Mouse (Mus musculus) myocyte (in vitro differentiated cells): ENCODE measurements around the gene Rcan2. TPM values are rescaled to one million over a fixed set of nuclear protein-coding genes. Genes with fewer than 3 reads are reported as not detected.

Source experiments
- H3K27me3 ChIP-seq: one replicate; pipeline ENCODE4 v1.6.1; 2011; ENCODE audit not compliant: control insufficient read depth, insufficient read depth, insufficient read length
- H3K36me3 ChIP-seq: one replicate; pipeline ENCODE4 v1.6.1; 2011; ENCODE audit not compliant: control insufficient read depth, insufficient read depth
- H3K4me2 ChIP-seq: one replicate; pipeline ENCODE4 v1.6.1; 2011; ENCODE audit warnings: low read depth, control low read depth
- H3K4me3 ChIP-seq: one replicate; pipeline ENCODE4 v1.5.1; 2011; ENCODE audit warnings: mild to moderate bottlenecking, control low read depth, moderate library complexity
- H3K79me2 ChIP-seq: one replicate; pipeline ENCODE4 v1.6.1; 2011; ENCODE audit not compliant: control insufficient read depth, insufficient read depth
- H3ac ChIP-seq: one replicate; pipeline ENCODE4 v1.6.1; 2011; ENCODE audit not compliant: control insufficient read depth, insufficient read length
- CEBPB ChIP-seq: IDR thresholded peaks from 2 replicates; pipeline ENCODE4 v1.6.1; 2011; ENCODE audit warnings: mild to moderate bottlenecking, moderate library complexity; ENCODE audit not compliant: poor library complexity, insufficient read depth, severe bottlenecking
- E2F4 ChIP-seq: IDR thresholded peaks from one replicate; pipeline ENCODE4 v1.6.1; 2011; ENCODE audit warnings: mild to moderate bottlenecking, control low read depth, moderate library complexity; ENCODE audit not compliant: insufficient read depth
- MAX ChIP-seq: IDR thresholded peaks from one replicate; pipeline ENCODE4 v1.6.1; 2011; ENCODE audit warnings: low read depth, mild to moderate bottlenecking, control low read depth
- MYOD1 ChIP-seq, 3 experiments: IDR thresholded peaks; one replicate each; pipeline ENCODE4 v1.6.1; 2011; ENCODE audit warnings: control low read depth in 2 of 3, low read depth in 2 of 3, mild to moderate bottlenecking in 2 of 3, moderate library complexity in 1 of 3; ENCODE audit not compliant: insufficient read length in 2 of 3, control insufficient read depth in 1 of 3
- MYOG ChIP-seq, 3 experiments: IDR thresholded peaks; one replicate each; pipeline ENCODE4 v1.6.1; 2011; ENCODE audit warnings: control low read depth in 2 of 3, low read depth in 2 of 3, mild to moderate bottlenecking in 2 of 3; ENCODE audit not compliant: insufficient read length in 2 of 3, control insufficient read depth in 1 of 3, insufficient read depth in 1 of 3
- POLR2A ChIP-seq: IDR thresholded peaks from one replicate; pipeline ENCODE4 v1.6.1; 2011; ENCODE audit warnings: low read depth, mild to moderate bottlenecking, control low read depth, moderate library complexity; ENCODE audit not compliant: insufficient read length
- POLR2AphosphoS2 ChIP-seq: IDR thresholded peaks from one replicate; pipeline ENCODE4 v1.6.1; 2011; ENCODE audit warnings: low read depth, control low read depth; ENCODE audit not compliant: insufficient read length
- REST ChIP-seq: IDR thresholded peaks from one replicate; pipeline ENCODE4 v1.6.1; 2011; ENCODE audit warnings: mild to moderate bottlenecking, control low read depth, moderate library complexity; ENCODE audit not compliant: insufficient read depth, insufficient read length
- SRF ChIP-seq: IDR thresholded peaks from one replicate; pipeline ENCODE4 v1.6.1; 2011; ENCODE audit warnings: low read depth; ENCODE audit not compliant: control insufficient read depth, insufficient read length
- TCF12 ChIP-seq: IDR thresholded peaks from one replicate; pipeline ENCODE4 v1.6.1; 2011; ENCODE audit warnings: mild to moderate bottlenecking, control low read depth; ENCODE audit not compliant: poor library complexity, insufficient read depth, severe bottlenecking
- TCF3 ChIP-seq: IDR thresholded peaks from one replicate; pipeline ENCODE4 v1.6.1; 2011; ENCODE audit warnings: low read depth, control low read depth; ENCODE audit not compliant: insufficient read length
- USF1 ChIP-seq: IDR thresholded peaks from one replicate; pipeline ENCODE4 v1.6.1; 2011; ENCODE audit warnings: low read depth, mild to moderate bottlenecking, control low read depth, moderate library complexity
- polyA plus RNA-seq: library from polyadenylated mRNA; unstranded; fragments of >200 nt; fragmentation: generic; extraction: Trizol; gene quantifications from one replicate; pipeline ENCODE4 v1.2.1, GENCODE M21; 2012; ENCODE audit warnings: missing spikeins

Gene Rcan2
- polyA plus RNA-seq, 1 experiment, result 2.0 TPM

DNA sequence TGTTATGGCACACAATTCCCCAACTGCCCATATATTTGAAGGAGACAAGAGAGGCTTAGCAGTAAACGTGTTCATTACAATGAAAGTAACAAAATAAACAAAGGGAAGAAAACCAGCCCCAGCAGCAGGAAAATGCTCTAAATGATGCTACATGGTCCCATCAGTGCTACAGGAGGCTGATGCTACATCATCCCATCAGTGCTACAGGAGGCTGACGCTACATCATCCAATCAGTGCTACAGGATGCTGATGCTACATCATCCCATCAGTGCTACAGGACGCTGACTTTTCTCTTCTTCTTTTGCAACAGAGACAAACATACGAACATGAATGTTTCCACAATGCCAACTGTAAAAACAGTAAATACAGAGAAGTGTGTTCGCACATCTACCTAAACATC lies 73.3 kb downstream of the Rcan2 start:
- TF ChIP-seq USF1, result no peak
- TF ChIP-seq E2F4, result no peak
- Histone ChIP-seq H3K27me3 (no peaks in the 10 kb centered on the region), H3K4me3 (no peak overlapping the region), H3ac (no peak overlapping the region), H3K79me2 (no peaks in the 10 kb centered on the region), H3K4me2 (no peak overlapping the region), H3K36me3 (no peaks in the 10 kb centered on the region)

DNA sequence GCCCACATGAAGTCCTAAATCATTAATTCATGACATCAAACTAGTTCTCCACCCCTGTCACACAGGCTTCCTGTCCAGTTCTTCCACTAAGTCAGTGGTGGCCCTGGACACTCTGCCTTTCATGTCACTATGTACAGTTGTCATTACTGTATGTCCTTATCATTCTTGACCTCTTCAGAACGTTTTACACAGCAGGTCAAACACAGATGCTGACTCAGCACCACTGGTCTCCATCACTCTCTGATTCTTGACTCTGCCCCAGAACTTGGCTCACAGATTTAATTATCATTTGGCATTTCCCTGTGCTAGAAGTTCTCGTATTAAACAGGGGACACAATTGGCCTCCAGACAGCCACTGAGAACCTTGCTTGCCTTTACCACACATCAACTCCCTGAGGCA lies 76.3 kb downstream of the Rcan2 start:
- Histone ChIP-seq H3K27me3 (no peaks in the 10 kb centered on the region), H3ac (no peak overlapping the region), H3K4me3 (no peak overlapping the region), H3K79me2 (no peaks in the 10 kb centered on the region), H3K4me2 (no peak overlapping the region), H3K36me3 (no peaks in the 10 kb centered on the region)
- TF ChIP-seq REST, result no peak
- TF ChIP-seq MYOD1 (IDR thresholded peaks at IDR 0.05; ENCODE audit: control insufficient read depth in 1 of 3, insufficient read length in 2 of 3, low read depth in 2 of 3), result no peak
- TF ChIP-seq TCF12, result no peak
- no peak for TF ChIP-seq E2F4
- no peak for TF ChIP-seq CEBPB
- TF ChIP-seq SRF, result no peak
- TF ChIP-seq TCF3, result no peak
- TF ChIP-seq POLR2AphosphoS2, result no peak
- TF ChIP-seq POLR2A, result no peak
- TF ChIP-seq MAX, result no peak
- TF ChIP-seq USF1, result no peak
- TF ChIP-seq MYOG (IDR thresholded peaks at IDR 0.05; ENCODE audit: control insufficient read depth in 1 of 3, insufficient read depth in 1 of 3, insufficient read length in 2 of 3, low read depth in 2 of 3), result no peak

DNA sequence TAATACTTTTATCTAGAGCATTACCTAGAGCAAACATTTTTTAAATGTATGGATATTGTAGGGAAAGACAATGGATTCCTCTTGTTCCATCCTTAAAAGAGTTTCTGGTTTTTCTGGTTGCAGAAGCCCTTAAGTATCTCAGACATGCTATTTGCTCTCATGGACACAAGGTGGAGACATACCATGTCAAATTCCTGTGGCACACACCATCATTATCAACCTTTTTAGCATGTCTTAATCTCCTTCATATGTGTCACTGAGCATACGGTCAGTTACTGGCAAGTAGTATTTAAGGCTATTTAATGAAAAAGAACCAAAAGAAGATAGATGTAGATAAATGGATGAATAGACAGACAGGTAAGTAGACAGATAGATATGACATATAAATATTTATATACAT lies 81.9 kb downstream of the Rcan2 start:
- H3K4me2 ChIP-seq, result no peak overlapping the region
- H3K4me3 ChIP-seq, result no peak overlapping the region
- H3ac ChIP-seq, result no peak overlapping the region
- H3K79me2 ChIP-seq, result no peaks in the 10 kb centered on the region
- H3K27me3 ChIP-seq, result no peaks in the 10 kb centered on the region
- TF ChIP-seq MYOG (IDR thresholded peaks at IDR 0.05; ENCODE audit: control insufficient read depth in 1 of 3, insufficient read depth in 1 of 3, insufficient read length in 2 of 3, low read depth in 2 of 3), result no peak
- TF ChIP-seq POLR2AphosphoS2, result no peak
- no peak for TF ChIP-seq MAX
- no peak for TF ChIP-seq TCF3
- TF ChIP-seq CEBPB, result no peak
- TF ChIP-seq POLR2A, result no peak
- TF ChIP-seq E2F4, result no peak
- TF ChIP-seq SRF, result no peak
- TF ChIP-seq TCF12, result no peak
- TF ChIP-seq REST, result no peak
- no peak for TF ChIP-seq USF1
- TF ChIP-seq MYOD1 (IDR thresholded peaks at IDR 0.05; ENCODE audit: control insufficient read depth in 1 of 3, insufficient read length in 2 of 3, low read depth in 2 of 3), result no peak
- H3K36me3 ChIP-seq, result no peaks in the 10 kb centered on the region

DNA sequence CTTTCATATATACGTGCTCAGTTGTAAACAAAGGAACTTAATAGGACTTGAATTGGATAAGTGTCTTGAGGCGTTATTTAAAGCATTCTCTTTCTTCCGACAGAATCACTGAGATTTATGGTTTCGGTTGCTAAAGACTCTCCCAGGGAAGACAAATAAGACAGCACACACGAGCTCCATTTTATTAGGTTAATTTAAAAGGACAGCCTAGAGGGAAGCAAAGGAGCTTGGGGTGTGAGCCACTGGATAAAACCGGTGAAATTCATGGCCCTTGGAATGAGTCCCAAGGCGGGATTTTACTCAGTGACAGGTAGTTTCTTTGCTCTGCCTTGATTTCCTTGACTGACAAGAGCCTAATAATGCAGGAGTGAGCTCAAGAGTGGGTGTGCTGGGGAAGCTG lies 85.1 kb downstream of the Rcan2 start:
- H3K4me2 ChIP-seq, result no peak overlapping the region
- H3K4me3 ChIP-seq, result no peak overlapping the region
- no peak overlapping the region for H3ac ChIP-seq
- TF ChIP-seq TCF3 (no peak), TCF12 (no peak), REST (no peak), E2F4 (no peak), POLR2A (no peak), MAX (no peak), MYOG (IDR thresholded peaks at IDR 0.05; ENCODE audit: control insufficient read depth in 1 of 3, insufficient read depth in 1 of 3, insufficient read length in 2 of 3, low read depth in 2 of 3) (no peak), CEBPB (no peak), POLR2AphosphoS2 (no peak), USF1 (no peak), SRF (no peak), MYOD1 (IDR thresholded peaks at IDR 0.05; ENCODE audit: control insufficient read depth in 1 of 3, insufficient read length in 2 of 3, low read depth in 2 of 3) (no peak)
- H3K36me3 ChIP-seq, result no peaks in the 10 kb centered on the region
- H3K79me2 ChIP-seq, result no peaks in the 10 kb centered on the region
- no peaks in the 10 kb centered on the region for H3K27me3 ChIP-seq

DNA sequence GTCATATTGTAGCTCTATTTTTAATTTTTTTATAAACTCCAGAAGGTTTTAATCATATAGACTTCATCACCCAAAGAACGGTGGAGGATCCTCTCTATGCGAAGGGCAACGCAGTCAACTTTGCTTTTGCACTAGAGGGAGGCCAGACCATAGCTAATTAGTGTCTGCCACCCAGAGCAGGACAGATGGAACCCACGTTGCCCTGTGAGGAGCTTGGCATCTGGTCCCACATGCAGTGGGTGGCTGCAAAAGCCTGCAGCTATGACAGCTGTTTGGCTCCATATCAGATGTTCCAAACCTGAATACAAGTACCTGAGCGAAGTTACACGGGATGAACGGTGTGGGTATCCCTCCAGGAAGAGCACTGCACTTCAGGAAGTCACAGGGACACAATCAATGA lies 86.8 kb downstream of the Rcan2 start:
- Histone ChIP-seq H3K36me3 (no peaks in the 10 kb centered on the region), H3K4me3 (no peak overlapping the region), H3K4me2 (no peak overlapping the region), H3K79me2 (no peaks in the 10 kb centered on the region), H3K27me3 (no peaks in the 10 kb centered on the region), H3ac (no peak overlapping the region)
- TF ChIP-seq MAX (no peak), CEBPB (no peak), MYOD1 (IDR thresholded peaks at IDR 0.05; ENCODE audit: control insufficient read depth in 1 of 3, insufficient read length in 2 of 3, low read depth in 2 of 3) (no peak), TCF3 (no peak)
